Mouse (Mus musculus): ENCODE measurements around the gene Insr.

GRCm38 (mm10) chr8:3249886-3250285 is 29.5 kb downstream of the Insr start:
- TF ChIP-seq CTCF (IDR thresholded peaks at IDR 0.05; ENCODE audit: low read depth) (no peak), EP300 (optimal IDR thresholded peaks at IDR 0.05) (no peak)
